Mouse (Mus musculus): ENCODE measurements at regions not wholly inside any gene's neighbourhood (a gene's known extent, or its start where the extent isn't known, plus 50 kb on each side); places are given as distances from the start of the nearest gene placed in this dataset. TPM values are rescaled to one million over a fixed set of nuclear protein-coding genes. Genes with fewer than 3 reads are reported as not detected.

DNA sequence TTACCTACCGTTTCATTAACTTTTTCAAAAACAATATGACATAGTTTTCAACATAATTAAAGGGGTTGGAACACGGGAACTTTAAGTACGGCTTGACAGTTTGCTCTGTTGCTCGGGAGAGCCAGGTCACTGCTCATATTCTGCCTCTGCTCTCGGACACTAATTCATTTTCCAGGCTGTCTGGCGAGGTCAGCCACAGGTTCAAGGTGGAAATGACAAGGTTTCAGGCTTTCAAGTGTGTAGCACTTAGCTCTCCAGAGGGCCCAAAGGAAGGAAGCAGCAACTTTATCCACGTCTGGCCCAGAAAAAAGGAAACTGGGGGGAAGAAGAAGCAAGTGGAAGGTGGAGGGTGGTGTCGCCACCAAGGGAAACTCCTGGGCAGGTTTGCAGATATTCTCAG is 94.0 kb upstream of the Prox1 start:
- 69% methylated on average over 8 of the region's 8 CpGs for WGBS
- Histone ChIP-seq H3K36me3 (no peaks in the 10 kb centered on the region), H3K27me3 (no peaks in the 10 kb centered on the region), H3K9ac (no peak overlapping the region), H3K27ac (no peak overlapping the region), H3K4me3 (no peak overlapping the region), H3K4me2 (no peak overlapping the region), H3K4me1 (replicated peaks) (no peaks in the 10 kb centered on the region), H3K9me3 (replicated peaks) (no peaks in the 10 kb centered on the region)
- ATAC-seq (replicated peaks; ENCODE audit: insufficient number of reproducible peaks, insufficient read depth, low FRiP score, low read depth): no peak

DNA sequence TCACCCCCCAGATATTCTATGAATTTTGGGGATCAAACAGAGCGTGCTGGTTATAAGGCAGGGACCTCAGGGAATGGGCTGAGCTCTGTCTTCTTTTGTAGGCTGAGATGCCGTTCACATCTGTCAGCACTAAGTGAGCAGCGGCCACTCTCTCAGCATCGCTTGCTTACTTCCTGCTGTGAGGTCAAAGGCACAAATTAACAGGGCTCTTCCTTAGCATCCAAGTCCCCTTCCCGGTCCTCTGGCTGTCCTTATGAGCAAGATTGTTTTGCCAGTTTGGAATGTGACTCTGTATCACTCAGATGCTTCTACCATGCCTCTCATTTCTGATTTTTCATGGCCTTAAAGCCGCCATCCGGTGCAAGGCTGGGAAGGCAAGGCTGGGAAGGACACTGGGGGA is 93.1 kb upstream of the Prox1 start:
- H3K27ac ChIP-seq: no peak overlapping the region
- no peaks in the 10 kb centered on the region for H3K4me1 ChIP-seq (replicated peaks)
- H3K9ac ChIP-seq: no peak overlapping the region
- no peaks in the 10 kb centered on the region for H3K36me3 ChIP-seq
- no peaks in the 10 kb centered on the region for H3K27me3 ChIP-seq
- H3K4me3 ChIP-seq: no peak overlapping the region
- no peak for ATAC-seq (replicated peaks; ENCODE audit: insufficient number of reproducible peaks, insufficient read depth, low FRiP score, low read depth)
- H3K4me2 ChIP-seq: no peak overlapping the region
- WGBS: 51% methylated on average over 7 of the region's 7 CpGs
- no peaks in the 10 kb centered on the region for H3K9me3 ChIP-seq (replicated peaks)

- H3K4me2 ChIP-seq: no peak overlapping the region
- H3K4me3 ChIP-seq: no peak overlapping the region
- H3K27ac ChIP-seq: no peak overlapping the region
- H3K27me3 ChIP-seq: no peaks in the 10 kb centered on the region
- no peak for ATAC-seq (replicated peaks; ENCODE audit: insufficient number of reproducible peaks, insufficient read depth, low FRiP score, low read depth)
- WGBS: 82% methylated on average over 13 of the region's 13 CpGs
- H3K36me3 ChIP-seq: no peaks in the 10 kb centered on the region
- no peaks in the 10 kb centered on the region for H3K4me1 ChIP-seq (replicated peaks)
- H3K9ac ChIP-seq: no peak overlapping the region
- H3K9me3 ChIP-seq (replicated peaks): no peaks in the 10 kb centered on the region
These were observed 89.1 kb upstream of the Prox1 start for GRCm38 (mm10) chr1:190259576-190259975.

GRCm38 (mm10) chr1:190250574-190251246 is 80.2 kb upstream of the Prox1 start:
- Histone ChIP-seq H3K9ac (no peak overlapping the region), H3K9me3 (replicated peaks) (no peaks in the 10 kb centered on the region), H3K27me3 (no peaks in the 10 kb centered on the region), H3K27ac (no peak overlapping the region), H3K4me1 (replicated peaks) (peaks cover 6% of the 10 kb centered on the region; the same call in 1 of the 2 replicates), H3K4me3 (no peak overlapping the region), H3K36me3 (no peaks in the 10 kb centered on the region), H3K4me2 (peak overlapping the region; percentile 31; the same call in 1 of the 2 replicates)
- no peak for ATAC-seq (replicated peaks; ENCODE audit: insufficient number of reproducible peaks, insufficient read depth, low FRiP score, low read depth)
- WGBS: 29% methylated on average over 13 of the region's 13 CpGs

GRCm38 (mm10) chr1:190242526-190242925 is 72.0 kb upstream of the Prox1 start:
- no peak overlapping the region for H3K4me3 ChIP-seq
- peaks cover 6% of the 10 kb centered on the region; the same call in 1 of the 2 replicates for H3K4me1 ChIP-seq (replicated peaks)
- no peak overlapping the region for H3K4me2 ChIP-seq
- 83% methylated on average over 7 of the region's 7 CpGs for WGBS
- H3K36me3 ChIP-seq: no peaks in the 10 kb centered on the region
- H3K27me3 ChIP-seq: no peaks in the 10 kb centered on the region
- H3K9ac ChIP-seq: no peak overlapping the region
- no peaks in the 10 kb centered on the region for H3K9me3 ChIP-seq (replicated peaks)
- no peak for ATAC-seq (replicated peaks; ENCODE audit: insufficient number of reproducible peaks, insufficient read depth, low FRiP score, low read depth)
- H3K27ac ChIP-seq: no peak overlapping the region

DNA sequence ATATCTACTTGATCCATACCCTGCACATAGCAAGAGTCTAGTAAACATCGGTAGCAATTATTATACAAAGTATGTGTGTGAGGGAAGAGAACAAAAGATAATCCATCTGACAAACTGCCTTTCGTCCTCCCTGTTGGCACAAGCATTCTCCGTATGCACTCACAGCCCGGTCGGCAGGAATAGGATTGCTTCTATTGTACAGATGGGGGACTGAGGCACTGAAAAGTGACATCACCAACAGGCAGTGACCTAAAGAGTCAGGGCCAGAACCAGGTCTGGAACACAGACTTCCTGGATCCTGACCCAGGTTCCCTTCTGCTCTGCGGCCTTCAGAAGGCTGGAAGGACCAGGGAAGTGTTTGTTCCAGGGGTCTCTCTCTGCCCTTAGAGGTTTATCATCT is 69.3 kb upstream of the Prox1 start:
- no peaks in the 10 kb centered on the region for H3K27me3 ChIP-seq
- no peak overlapping the region for H3K4me3 ChIP-seq
- peaks cover 6% of the 10 kb centered on the region; the same call in 1 of the 2 replicates for H3K4me1 ChIP-seq (replicated peaks)
- no peaks in the 10 kb centered on the region for H3K9me3 ChIP-seq (replicated peaks)
- WGBS: 75% methylated on average over 6 of the region's 6 CpGs
- H3K4me2 ChIP-seq: no peak overlapping the region
- H3K27ac ChIP-seq: no peak overlapping the region
- no peaks in the 10 kb centered on the region for H3K36me3 ChIP-seq
- H3K9ac ChIP-seq: no peak overlapping the region
- ATAC-seq (replicated peaks; ENCODE audit: insufficient number of reproducible peaks, insufficient read depth, low FRiP score, low read depth): no peak

- no peaks in the 10 kb centered on the region for H3K27me3 ChIP-seq
- WGBS: 61% methylated on average over 5 of the region's 5 CpGs
- H3K4me2 ChIP-seq: no peak overlapping the region
- no peaks in the 10 kb centered on the region for H3K4me1 ChIP-seq (replicated peaks)
- no peaks in the 10 kb centered on the region for H3K36me3 ChIP-seq
- no peak overlapping the region for H3K9ac ChIP-seq
- ATAC-seq (replicated peaks; ENCODE audit: insufficient number of reproducible peaks, insufficient read depth, low FRiP score, low read depth): no peak
- no peak overlapping the region for H3K27ac ChIP-seq
- no peaks in the 10 kb centered on the region for H3K9me3 ChIP-seq (replicated peaks)
- no peak overlapping the region for H3K4me3 ChIP-seq
These were observed 60.4 kb upstream of the Prox1 start for GRCm38 (mm10) chr1:190230866-190231265.

DNA sequence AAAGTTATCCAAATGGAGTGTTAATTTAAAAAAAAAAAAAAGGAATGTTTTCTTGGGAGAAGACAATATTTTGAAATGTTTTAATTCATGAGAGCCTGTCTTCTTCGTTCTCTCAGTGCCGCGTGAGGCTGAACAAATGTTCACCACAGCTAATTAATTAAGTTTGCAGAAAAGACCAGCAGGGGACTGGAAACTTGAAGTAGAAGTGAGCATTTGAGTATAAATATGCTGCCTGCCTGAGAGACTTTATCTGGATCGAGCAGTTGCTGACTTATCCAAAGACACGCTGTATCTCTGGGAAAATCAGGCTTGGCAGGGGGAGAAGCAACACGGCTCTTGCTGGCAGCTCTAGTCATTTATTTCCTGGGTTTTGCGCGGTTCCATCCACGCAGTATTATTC is 49.9 kb upstream of the Prox1 start:
- ATAC-seq (replicated peaks; ENCODE audit: insufficient number of reproducible peaks, insufficient read depth, low FRiP score, low read depth): no peak
- WGBS: 60% methylated on average over 9 of the region's 9 CpGs

More for the DNA sequence above, 49.9 kb upstream of the Prox1 start:
- Histone ChIP-seq H3K9ac (no peak overlapping the region), H3K4me1 (replicated peaks) (no peaks in the 10 kb centered on the region), H3K27ac (no peak overlapping the region), H3K36me3 (no peaks in the 10 kb centered on the region), H3K27me3 (no peaks in the 10 kb centered on the region), H3K9me3 (replicated peaks) (0 out of 2 replicates have a peak, but pooled peaks cover 6% of the 10 kb centered on the region), H3K4me3 (no peak overlapping the region), H3K4me2 (no peak overlapping the region)

Small RNA genes lying in the stretch of these regions (microRNA-seq; reads per million reads assigned to microRNA genes)
- gene Gm47294: not detected

All from heart, embryonic 15.5 days (tissue).